13 mouse cellular contexts compared by ENCODE assay signal in the genomic region with DNA sequence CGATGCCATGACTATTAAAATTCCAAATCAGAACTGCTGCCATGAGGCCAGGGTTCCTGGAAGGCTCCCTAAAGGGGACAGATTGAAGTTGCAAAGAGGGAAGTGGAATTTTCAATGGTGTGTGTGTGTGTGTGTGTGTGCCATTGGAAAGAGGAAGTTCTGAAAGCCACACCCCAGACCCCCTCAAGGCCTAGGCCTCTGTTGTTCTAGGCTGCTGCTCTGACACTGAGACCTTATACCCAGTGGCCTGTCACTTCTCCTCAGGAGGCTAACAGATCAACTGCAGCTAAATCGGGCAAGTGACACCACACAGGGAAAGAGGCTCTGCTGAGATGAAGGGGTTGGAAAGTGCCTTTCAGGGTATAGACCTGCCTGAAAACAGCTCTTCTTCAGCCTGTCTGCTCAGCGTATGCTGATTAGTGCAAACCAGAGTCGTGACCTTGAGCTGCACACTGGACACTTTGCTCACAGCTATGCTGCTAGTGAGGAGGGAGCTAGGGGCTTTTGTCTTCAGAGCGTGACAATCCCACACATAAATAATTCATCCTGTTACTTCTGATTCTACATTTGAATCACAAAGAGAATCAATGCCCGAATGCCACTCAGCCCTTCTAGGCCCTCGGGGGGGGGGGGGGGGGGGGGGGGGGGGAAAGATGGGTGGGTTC.
DNase-seq lines count a peak whose midpoint lies in the region; ATAC-seq lines count a peak whose summit lies in the region.
"Had no signal": no experiment of that assay in that cellular context is flagged by ENCODE, and none has a peak within 500 bp of the region (broad histone marks: within the 10 kb centered on the region; RNA-seq: fewer than 3 reads in every experiment).

No protein-coding gene starts in this region.

- DNase-seq in embryo, embryonic 10 days (ENCODE audit: low spot score) = peak; percentile 28
- DNase-seq in embryo, embryonic 9.5 days (ENCODE audit: extremely low spot score) = no peak
- peak; percentile 43 for DNase-seq in embryo, embryonic 11 days
- no peak for DNase-seq in gastrocnemius, postnatal 10 days
- DNase-seq in cerebellum, postnatal 36 days = no peak
- no peak for DNase-seq in layer of hippocampus, postnatal 10 days (ENCODE audit: low spot score in 2 of 2)
- DNase-seq: kidney, postnatal 36 days; spleen, adult 18-20 months had no signal

- no peak overlapping the region for H3K9ac ChIP-seq in hindbrain, embryonic 13.5 days
- H3K9ac ChIP-seq in midbrain, embryonic 16.5 days (ENCODE audit: low read depth, low read length) = no peak overlapping the region
- H3K9ac ChIP-seq: limb, embryonic 13.5 days had no signal

- ATAC-seq in hindbrain, embryonic 13.5 days (ENCODE audit: low FRiP score) = peak; percentile 58
- ATAC-seq in midbrain, embryonic 16.5 days = peak; percentile 60; the same call in 1 of the 2 replicates

- H3K27ac ChIP-seq in hindbrain, embryonic 13.5 days = 0 out of 2 replicates have a peak overlapping the region, but pooled peaks have one; percentile 26
- H3K27ac ChIP-seq in midbrain, embryonic 16.5 days (ENCODE audit: low read length) = peak overlapping the region; percentile 59; the same call in 1 of the 2 replicates
- H3K27ac ChIP-seq: limb, embryonic 13.5 days had no signal

- H3K27me3 ChIP-seq in hindbrain, embryonic 13.5 days = no peaks in the 10 kb centered on the region
- no peaks in the 10 kb centered on the region for H3K27me3 ChIP-seq in midbrain, embryonic 16.5 days (ENCODE audit: control insufficient read depth, insufficient read depth, low read depth, low read length)
- H3K27me3 ChIP-seq: limb, embryonic 13.5 days had no signal

- H3K36me3 ChIP-seq in hindbrain, embryonic 13.5 days = no peaks in the 10 kb centered on the region
- no peaks in the 10 kb centered on the region; the same call in 1 of the 2 replicates for H3K36me3 ChIP-seq in midbrain, embryonic 16.5 days (ENCODE audit: control insufficient read depth, insufficient read depth, low read length)
- H3K36me3 ChIP-seq: limb, embryonic 13.5 days had no signal

- no peaks in the 10 kb centered on the region for H3K9me3 ChIP-seq in hindbrain, embryonic 13.5 days
- H3K9me3 ChIP-seq in midbrain, embryonic 16.5 days (replicated peaks; ENCODE audit: control insufficient read depth, low read length, poor library complexity, severe bottlenecking) = no peaks in the 10 kb centered on the region
- H3K9me3 ChIP-seq: limb, embryonic 13.5 days had no signal

- H3K4me3 ChIP-seq in hindbrain, embryonic 13.5 days = no peak overlapping the region
- no peak overlapping the region for H3K4me3 ChIP-seq in midbrain, embryonic 16.5 days (ENCODE audit: low read depth, low read length)
- H3K4me3 ChIP-seq: erythroblast, embryonic 14.5 days; limb, embryonic 13.5 days; myocyte had no signal

- 22% methylated on average over 5 of the region's 7 CpGs for WGBS in hindbrain, embryonic 13.5 days
- 24% methylated on average over 5 of the region's 7 CpGs for WGBS in midbrain, embryonic 16.5 days

- 0 out of 2 replicates have a peak, but pooled peaks cover 14% of the 10 kb centered on the region for H3K4me1 ChIP-seq in hindbrain, embryonic 13.5 days (replicated peaks)
- H3K4me1 ChIP-seq in midbrain, embryonic 16.5 days (ENCODE audit: control insufficient read depth, insufficient read depth, low read length) = peaks cover 9% of the 10 kb centered on the region
- H3K4me1 ChIP-seq: limb, embryonic 13.5 days had no signal

- H3K4me2 ChIP-seq in hindbrain, embryonic 13.5 days = no peak overlapping the region
- no peak overlapping the region for H3K4me2 ChIP-seq in midbrain, embryonic 16.5 days (ENCODE audit: low read length)
- H3K4me2 ChIP-seq: limb, embryonic 13.5 days had no signal

Comparison
In these comparisons a context has a peak if more than half of its experiments do, and no peak if none do; other contexts are left out.
1. DNase-seq: peak in embryo, embryonic 10 days (single experiment) and embryo, embryonic 11 days (single experiment); none in embryo, embryonic 9.5 days (single experiment), gastrocnemius, postnatal 10 days (single experiment), cerebellum, postnatal 36 days (0 of 2) and layer of hippocampus, postnatal 10 days (0 of 2).